In the genomic region with DNA sequence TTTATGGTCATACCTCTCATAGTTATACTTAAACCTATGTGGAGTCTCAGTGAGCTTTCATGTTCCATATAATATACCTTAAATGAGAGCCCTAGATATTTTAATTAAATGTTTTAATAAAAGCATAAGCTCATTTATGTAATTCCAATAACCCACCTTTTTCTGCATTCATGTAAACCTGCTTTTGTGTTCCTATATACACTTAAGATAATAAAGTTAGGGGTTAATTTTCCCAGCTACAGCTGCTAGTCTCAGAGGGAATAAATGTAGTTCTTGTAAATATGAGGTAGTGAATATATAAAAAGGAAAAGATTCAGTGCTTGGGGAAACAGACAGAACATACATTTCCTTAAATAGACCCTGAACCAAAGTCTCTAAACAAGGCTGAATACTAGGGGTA, we compare ENCODE assay signal across 39 mouse cellular contexts. TPM values are rescaled to one million over a fixed set of nuclear protein-coding genes. Genes with fewer than 3 reads are reported as not detected.
"Had no signal": no experiment of that assay in that cellular context is flagged by ENCODE, and none has a peak within 500 bp of the region (broad histone marks: within the 10 kb centered on the region; RNA-seq: fewer than 3 reads in every experiment).

A gene (plus strand): TSS at position 301 of the 400 bp plus-strand sequence.

- H3K9me3 ChIP-seq: limb, embryonic 10.5 days; limb, embryonic 12.5 days; limb, embryonic 13.5 days; limb, embryonic 15.5 days; liver, embryonic 12.5 days; liver, embryonic 13.5 days; liver, embryonic 15.5 days; lung, embryonic 15.5 days; megakaryocyte, embryonic 14.5 days; midbrain, embryonic 10.5 days; midbrain, embryonic 12.5 days; midbrain, embryonic 13.5 days; midbrain, embryonic 15.5 days; neural tube, embryonic 12.5 days had no signal

- H3K4me2 ChIP-seq: limb, embryonic 12.5 days; limb, embryonic 13.5 days; limb, embryonic 15.5 days; liver, embryonic 11.5 days; liver, embryonic 12.5 days; liver, embryonic 13.5 days; liver, embryonic 15.5 days; lung, embryonic 14.5 days; lung, embryonic 15.5 days; midbrain, embryonic 11.5 days; midbrain, embryonic 12.5 days; midbrain, embryonic 13.5 days; midbrain, embryonic 15.5 days; neural tube, embryonic 12.5 days had no signal

- H3K9ac ChIP-seq: limb, embryonic 12.5 days; limb, embryonic 13.5 days; limb, embryonic 15.5 days; liver, embryonic 12.5 days; liver, embryonic 13.5 days; liver, embryonic 14.5 days; liver, embryonic 15.5 days; liver, postnatal 0 days; lung, embryonic 14.5 days; lung, embryonic 15.5 days; midbrain, embryonic 12.5 days; midbrain, embryonic 13.5 days; midbrain, embryonic 15.5 days; neural tube, embryonic 12.5 days had no signal

- H3K27me3 ChIP-seq: limb, embryonic 12.5 days; limb, embryonic 13.5 days; limb, embryonic 15.5 days; liver, embryonic 12.5 days; liver, embryonic 13.5 days; liver, embryonic 15.5 days; lung, embryonic 15.5 days; megakaryocyte, embryonic 14.5 days; midbrain, embryonic 12.5 days; midbrain, embryonic 13.5 days; midbrain, embryonic 15.5 days; neural tube, embryonic 12.5 days had no signal

- H3K4me1 ChIP-seq: limb, embryonic 10.5 days; limb, embryonic 12.5 days; limb, embryonic 13.5 days; limb, embryonic 15.5 days; liver, embryonic 12.5 days; liver, embryonic 13.5 days; liver, embryonic 15.5 days; lung, embryonic 15.5 days; megakaryocyte, embryonic 14.5 days; midbrain, embryonic 10.5 days; midbrain, embryonic 12.5 days; midbrain, embryonic 13.5 days; midbrain, embryonic 15.5 days; neural tube, embryonic 12.5 days had no signal

- H3K27ac ChIP-seq: left cerebral cortex, adult 2 months; limb, embryonic 10.5 days; limb, embryonic 12.5 days; limb, embryonic 13.5 days; limb, embryonic 15.5 days; liver, embryonic 12.5 days; liver, embryonic 13.5 days; liver, embryonic 14.5 days; liver, embryonic 15.5 days; lung, embryonic 15.5 days; macrophage; midbrain, embryonic 10.5 days; midbrain, embryonic 12.5 days; midbrain, embryonic 13.5 days; midbrain, embryonic 15.5 days; neural tube, embryonic 12.5 days had no signal

- DNase-seq: left cerebral cortex, postnatal 4 days; liver; liver, embryonic 13.5 days; liver, postnatal 0 days; lung, adult 18-20 months; lung, adult 2 months; lung, embryonic 14.5 days; lung, postnatal 10 days; lung, postnatal 14 days; lung, postnatal 36 days; lung, postnatal 4 days; midbrain, embryonic 14.5 days had no signal

- ATAC-seq: liver, embryonic 12.5 days; liver, postnatal 0 days; midbrain, embryonic 13.5 days; midbrain, embryonic 15.5 days; midbrain, embryonic 16.5 days had no signal

- H3K4me3 ChIP-seq: left cerebral cortex, adult 2 months; limb, embryonic 10.5 days; limb, embryonic 12.5 days; limb, embryonic 13.5 days; limb, embryonic 15.5 days; liver, embryonic 12.5 days; liver, embryonic 13.5 days; liver, embryonic 15.5 days; lung, embryonic 15.5 days; megakaryocyte, embryonic 14.5 days; midbrain, embryonic 10.5 days; midbrain, embryonic 12.5 days; midbrain, embryonic 13.5 days; midbrain, embryonic 15.5 days; myocyte; neural tube, embryonic 12.5 days had no signal

- H3K36me3 ChIP-seq: limb, embryonic 10.5 days; limb, embryonic 12.5 days; limb, embryonic 13.5 days; limb, embryonic 15.5 days; liver, embryonic 12.5 days; liver, embryonic 13.5 days; liver, embryonic 15.5 days; lung, embryonic 15.5 days; midbrain, embryonic 10.5 days; midbrain, embryonic 12.5 days; midbrain, embryonic 13.5 days; midbrain, embryonic 15.5 days; neural tube, embryonic 12.5 days had no signal

RNA-seq across cellular contexts. Expression of the gene that starts here (rescaled TPM):
- polyA plus RNA-seq: limb, embryonic 10.5 days; limb, embryonic 11.5 days; limb, embryonic 12.5 days; limb, embryonic 13.5 days; limb, embryonic 14.5 days; limb, embryonic 15.5 days; liver, adult 2 months; liver, embryonic 11.5 days; liver, embryonic 12.5 days; liver, embryonic 13.5 days; liver, embryonic 14.5 days; liver, embryonic 15.5 days; liver, embryonic 16.5 days; liver, postnatal 0 days; lung, adult 2 months; lung, embryonic 14.5 days; lung, embryonic 15.5 days; lung, embryonic 16.5 days; macrophage; midbrain, embryonic 10.5 days; midbrain, embryonic 11.5 days; midbrain, embryonic 12.5 days; midbrain, embryonic 13.5 days; midbrain, embryonic 14.5 days; midbrain, embryonic 15.5 days; midbrain, embryonic 16.5 days; midbrain, postnatal 0 days; myocyte; neural tube, embryonic 11.5 days; neural tube, embryonic 12.5 days had no signal
